Mouse (Mus musculus) retina, embryonic 14.5 days (tissue): Measurements from ENCODE around the gene Kcnt1.
"Not testable (repeated sequence)": the region's sequence is repeated elsewhere in the genome, so short reads cannot be mapped to it uniquely, and the experiment has no call there.

Experiments used
- DNase-seq: peaks from one replicate; pipeline ENCODE4 v3.0.0-alpha.2; 2015; ENCODE audit warnings: low spot score

Gene Kcnt1

DNA sequence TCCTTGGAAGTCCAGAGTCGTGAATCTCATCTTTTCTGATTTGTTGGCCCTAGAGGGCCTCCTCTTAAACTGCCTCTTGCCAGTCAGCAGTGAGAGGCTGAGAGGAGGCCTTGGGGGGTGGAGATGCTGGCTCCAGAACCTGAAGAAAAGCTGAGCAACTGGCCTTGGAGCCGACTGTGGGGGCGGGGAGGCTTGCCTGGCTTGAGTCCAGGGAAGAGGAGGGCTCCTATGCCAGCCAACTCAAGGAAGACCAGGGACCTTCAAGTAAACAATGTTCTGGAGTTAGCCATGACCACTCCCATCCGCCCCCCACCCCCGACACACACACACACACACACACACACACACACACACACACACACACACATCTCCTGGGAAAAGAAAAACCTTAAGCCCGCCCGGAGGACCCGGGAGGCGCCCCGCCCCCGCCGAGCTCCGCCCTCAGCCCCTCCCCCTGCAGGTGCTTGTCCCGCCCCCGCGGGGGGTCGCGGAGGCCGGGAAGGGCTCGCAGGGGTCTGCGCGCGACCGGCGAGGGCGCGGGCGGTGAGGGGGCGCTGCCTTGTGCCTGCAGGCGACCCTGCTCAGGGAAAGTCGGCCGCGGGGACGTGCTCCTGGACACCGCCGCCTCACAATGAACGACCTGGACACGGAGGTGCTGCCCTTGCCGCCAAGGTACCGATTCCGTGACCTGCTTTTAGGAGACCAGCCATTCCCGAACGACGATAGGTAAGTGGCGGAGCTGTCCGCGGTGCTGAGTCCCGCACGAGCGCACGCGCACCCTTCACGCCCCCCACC, at the start of gene Kcnt1:
Gene Kcnt1, plus strand, starts transcription at position 398 of the 795 bp plus-strand sequence.
- peak; percentile 53 for DNase-seq

DNA sequence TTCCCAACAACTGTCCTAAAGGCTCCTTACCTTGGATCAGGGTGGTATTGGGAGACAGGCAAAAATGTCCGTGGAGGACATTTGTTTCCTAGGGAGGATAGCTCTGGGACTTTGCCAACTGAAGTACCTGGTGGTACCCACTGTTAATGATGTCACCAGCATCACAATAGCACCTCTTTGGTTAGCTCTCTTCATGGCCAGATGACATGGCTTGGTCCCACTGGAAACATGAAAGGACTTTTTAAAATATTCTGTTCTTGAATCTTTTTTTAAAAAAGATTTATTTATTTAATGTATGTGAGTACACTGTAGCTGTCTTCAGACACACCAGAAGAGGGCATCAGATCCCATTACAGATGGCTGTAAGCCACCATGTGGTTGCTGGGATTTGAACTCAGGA, 47.8 kb upstream of the Kcnt1 start, which contains the start of gene Glt6d1:
Gene Glt6d1, minus strand, starts transcription at position 101 of the 400 bp plus-strand sequence.
- not testable (repeated sequence) for DNase-seq

DNA sequence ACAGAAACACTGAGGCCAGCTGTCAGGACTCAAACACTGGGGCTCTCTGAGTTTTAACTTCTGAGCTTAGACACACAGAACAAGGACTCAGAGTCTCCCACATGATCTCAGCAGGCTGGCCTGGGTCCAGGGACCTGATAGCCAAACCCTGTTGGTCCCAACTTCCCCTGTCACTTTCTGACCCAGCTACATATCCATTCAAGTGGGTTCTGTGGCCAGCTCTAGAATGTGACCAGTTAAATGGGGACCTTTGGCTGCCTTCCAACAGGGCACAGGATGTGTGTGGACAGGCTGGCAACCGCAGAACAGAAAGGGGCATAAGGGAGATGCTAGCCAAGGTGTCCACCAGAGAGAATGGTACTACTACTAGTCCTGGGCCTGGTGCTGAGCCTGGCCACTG, 40.7 kb upstream of the Kcnt1 start, which contains the start of gene Lcn9:
Gene Lcn9, plus strand, starts transcription at position 348 of the 400 bp plus-strand sequence.
- no peak for DNase-seq

DNA sequence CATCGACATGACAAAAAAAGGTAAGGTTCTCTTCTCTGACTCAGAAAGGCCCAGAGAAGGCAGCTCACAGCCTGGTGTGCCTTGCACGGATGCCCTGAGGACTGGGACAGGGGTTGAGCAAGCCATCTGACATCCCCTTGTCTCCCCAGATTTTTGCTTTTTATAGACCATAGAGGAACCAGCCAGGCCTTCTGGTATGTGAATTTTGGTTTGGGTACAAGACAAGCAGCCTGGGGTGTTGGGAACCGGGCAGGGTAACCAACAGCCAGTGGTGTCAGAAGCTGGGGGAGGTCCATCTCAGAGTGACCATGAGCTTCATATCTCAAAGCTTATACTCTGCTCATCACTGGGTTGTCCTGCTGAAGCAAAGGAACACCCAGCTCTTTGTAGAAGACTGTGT, 38.8 kb upstream of the Kcnt1 start:
- no peak for DNase-seq

DNA sequence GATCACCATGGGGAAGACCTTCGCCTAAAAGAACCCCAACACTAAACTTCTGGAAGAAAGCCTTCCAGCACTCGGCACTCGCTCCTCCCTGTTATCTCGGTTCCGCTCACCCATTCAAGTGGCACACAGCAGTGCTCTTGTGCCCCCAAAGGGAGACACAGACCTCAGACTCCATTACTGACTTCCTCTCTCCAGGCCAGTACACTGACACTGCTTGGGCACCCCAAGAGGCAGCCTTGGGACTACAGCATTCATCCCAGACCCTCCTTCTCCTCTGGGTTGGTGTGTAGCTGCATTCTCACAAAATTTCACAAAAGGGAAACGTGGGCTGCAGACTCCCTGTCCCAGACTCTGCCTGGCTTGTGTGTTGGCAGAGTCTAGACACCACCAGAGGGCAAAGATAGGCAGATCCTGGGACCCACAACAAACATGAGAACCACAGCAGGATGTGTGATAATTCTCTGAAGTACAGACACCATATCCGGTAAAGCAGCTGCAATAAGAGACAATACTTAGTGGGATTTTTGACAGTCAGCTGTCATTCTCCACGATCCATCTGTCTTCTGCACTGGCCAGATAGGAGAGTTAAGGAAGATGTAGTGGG, 35.1 kb upstream of the Kcnt1 start:
- DNase-seq: no peak

DNA sequence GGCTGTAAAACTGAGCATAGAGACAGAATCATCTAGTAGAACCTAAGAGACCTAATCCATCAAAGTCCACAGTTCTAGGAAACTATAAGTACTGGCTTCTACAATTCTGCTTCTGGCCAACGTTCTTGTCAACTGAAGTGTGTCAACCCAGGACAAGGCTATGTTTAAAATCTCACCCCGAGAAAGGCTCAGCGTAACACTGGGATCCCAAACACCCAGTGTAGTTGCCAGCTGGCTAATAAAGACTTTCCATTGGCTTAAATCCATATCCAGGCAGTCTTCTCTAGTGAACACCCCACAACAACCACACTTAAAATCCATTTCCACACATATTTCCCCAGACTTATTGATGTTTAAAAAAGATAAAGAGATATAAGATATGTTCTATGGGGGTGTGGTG, 32.7 kb upstream of the Kcnt1 start:
- no peak for DNase-seq

DNA sequence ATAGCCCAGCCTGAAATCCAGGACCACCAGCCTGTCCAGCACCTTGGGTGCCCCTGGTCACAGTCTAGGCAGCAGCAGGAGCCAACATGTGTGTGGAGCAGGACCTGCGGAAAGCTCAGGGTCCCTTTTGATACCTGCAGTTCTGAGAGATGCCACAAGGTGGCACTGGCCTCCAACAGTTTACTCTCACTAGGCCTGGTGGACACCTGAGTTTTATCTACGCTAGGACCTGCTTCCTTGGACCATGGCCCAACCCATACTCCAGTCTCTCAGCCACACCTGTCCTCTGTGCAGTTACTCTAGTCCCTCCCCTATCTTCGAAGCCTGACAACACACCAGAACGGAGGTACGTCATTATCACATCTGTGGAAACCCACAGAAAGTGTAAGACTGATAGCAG, 27.2 kb upstream of the Kcnt1 start:
- peak; percentile 91 for DNase-seq

DNA sequence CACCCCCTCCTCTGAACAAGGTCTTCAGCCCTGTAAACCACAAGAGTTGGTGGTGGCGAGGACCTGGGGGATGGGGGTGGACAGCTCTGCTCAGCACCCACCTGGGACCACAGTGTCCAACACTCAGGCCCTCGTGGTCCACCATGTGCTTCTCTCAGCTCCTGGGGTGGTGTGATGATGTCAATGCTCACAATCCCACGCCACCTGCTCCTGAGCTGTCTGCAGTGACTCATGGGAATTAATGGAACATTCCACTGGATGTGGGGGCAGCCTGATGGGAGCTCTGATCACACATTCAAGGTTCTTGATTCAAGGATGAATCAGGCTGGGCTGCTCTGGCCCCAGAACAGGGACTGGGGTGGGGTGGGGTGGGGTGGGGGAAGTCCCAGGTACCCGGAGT, 21.4 kb upstream of the Kcnt1 start:
- no peak for DNase-seq

DNA sequence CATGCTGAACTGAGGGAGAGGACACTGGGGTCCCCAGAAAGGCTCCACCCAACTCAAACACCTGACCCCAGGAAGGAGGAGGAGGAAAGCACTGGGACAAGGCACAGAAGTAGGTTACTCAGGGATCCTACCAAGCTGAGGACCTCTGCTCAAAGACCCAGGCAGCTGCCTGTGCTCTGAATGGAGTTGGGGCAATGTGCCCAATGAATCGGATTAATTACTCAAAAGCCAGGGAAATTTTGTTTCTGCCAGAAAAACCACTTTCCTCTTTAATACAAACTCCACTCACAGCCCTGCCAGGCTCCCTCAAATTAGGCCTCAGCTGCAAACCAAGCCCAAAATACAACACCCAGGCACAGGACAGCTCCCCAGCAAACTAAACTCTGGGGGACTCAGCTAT, 20.8 kb upstream of the Kcnt1 start:
- DNase-seq: no peak

DNA sequence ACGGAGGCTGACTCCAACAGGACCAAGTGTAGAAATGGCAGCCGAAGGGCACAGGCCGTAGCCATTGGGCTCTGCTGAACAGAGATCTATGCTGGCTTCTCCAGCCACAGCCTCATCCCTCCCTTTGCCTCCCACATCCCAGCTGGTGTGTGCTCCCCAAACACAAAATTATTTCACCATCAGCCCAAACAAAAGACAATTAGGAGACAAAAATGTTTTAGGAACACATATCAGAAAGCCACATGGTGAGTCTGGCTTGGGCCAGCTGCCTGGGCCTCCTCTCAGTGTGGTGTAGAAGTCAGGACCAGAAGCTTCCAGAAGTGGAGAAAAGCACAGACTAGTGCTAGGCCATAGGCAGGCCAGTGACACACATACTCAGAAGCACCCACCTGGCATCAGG, 19.4 kb upstream of the Kcnt1 start:
- DNase-seq: no peak

DNA sequence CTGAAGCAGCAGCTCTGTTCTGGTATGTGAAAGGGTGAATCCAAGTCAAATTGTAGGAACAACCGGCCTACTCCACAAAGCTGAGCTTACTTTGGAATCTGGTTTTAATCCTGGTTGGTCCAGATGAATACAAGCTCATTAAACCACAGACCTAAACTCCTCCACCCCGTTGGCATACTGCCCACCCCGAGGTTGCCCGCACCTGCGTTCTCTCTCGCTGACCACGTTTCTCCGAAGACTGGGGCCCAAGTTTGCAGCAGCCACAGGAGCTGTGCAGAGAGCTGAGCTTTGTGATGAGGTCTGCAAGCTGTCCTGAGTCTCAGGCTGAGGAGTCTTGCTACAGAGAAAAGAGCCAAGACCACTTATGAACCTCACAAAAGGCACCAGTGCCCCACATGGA, 17.0 kb upstream of the Kcnt1 start:
- DNase-seq: no peak

DNA sequence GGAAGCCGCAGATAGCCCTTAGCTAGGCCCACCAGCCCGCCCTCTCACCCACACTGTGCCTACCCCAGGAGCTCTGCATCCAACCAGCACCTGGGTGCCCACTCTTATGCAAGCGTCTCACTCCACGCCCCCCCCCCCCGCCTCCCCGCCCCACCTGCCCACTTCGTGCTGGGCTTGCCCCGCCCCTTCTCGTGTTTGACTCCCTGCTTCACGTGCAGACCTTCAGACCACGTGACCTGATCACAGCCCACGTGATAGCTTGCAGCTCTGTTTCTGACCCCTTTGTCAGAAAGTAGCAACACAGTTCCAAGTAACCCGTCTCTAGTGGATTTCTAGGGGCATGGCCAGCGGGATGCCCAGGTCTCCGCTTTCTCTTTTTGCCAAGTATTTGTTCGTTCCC, 16.3 kb upstream of the Kcnt1 start, which contains the start of gene Sohlh1:
Gene Sohlh1, minus strand, starts transcription at position 23 of the 400 bp plus-strand sequence.
- DNase-seq: no peak

DNA sequence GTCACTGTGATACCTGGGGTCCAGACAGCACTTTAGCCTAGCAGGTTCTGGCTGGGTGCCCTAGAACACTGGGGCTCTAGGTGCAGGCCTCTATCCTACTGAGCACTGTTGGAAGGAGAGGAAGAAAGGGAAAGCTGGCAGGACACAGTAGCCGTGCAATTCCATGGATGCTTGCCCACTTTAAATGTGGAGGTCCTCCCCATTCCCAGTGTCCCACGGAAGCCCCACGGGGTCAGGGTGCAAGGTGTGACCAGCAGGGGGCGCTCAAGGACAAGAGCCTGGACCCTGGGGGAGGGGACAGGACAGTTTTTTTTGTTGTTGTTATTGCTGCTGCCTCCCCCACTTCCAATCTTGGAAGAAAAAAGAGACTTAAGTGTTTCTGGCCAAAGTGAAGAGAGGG, 13.2 kb upstream of the Kcnt1 start:
- peak; percentile 64 for DNase-seq

DNA sequence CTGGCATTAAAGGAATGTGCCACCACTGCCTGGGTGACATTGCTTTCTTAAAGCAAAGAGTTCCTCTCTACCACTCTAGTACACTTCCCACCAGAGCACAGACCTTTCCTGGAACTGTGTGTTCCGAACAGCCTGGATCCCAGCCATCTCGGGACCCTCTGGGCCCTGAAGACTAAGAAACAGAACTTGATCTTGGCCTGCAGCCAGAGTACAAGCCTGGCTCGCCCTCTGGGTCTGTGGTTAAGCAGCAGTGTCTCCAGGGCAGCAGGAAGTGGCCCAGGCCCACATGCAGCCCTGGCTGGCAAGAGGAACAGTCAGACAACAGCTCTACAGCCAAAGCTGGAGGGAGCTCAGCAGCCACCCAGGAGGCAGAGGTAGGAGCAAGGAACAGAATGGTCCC, 10.9 kb upstream of the Kcnt1 start:
- no peak for DNase-seq

DNA sequence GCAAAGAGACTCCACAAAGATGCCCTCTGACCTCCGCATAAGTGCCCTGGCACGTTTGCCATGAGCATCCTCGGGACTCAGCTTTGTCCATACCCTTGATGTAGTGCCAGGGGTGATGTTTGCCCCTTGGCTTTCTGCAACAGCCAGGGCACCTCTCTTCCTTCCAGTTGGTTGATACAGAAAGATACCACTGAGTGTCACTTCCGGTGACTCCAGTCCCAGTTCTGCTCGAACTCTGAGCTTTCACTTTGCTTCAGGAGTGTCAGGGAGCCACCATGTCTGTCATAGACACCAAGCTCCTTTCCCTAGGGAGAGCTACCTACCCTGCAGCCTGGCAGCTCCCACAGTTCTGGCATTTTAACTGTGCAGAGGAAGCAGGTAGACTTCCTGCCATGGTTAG, 9.5 kb upstream of the Kcnt1 start:
- no peak for DNase-seq

DNA sequence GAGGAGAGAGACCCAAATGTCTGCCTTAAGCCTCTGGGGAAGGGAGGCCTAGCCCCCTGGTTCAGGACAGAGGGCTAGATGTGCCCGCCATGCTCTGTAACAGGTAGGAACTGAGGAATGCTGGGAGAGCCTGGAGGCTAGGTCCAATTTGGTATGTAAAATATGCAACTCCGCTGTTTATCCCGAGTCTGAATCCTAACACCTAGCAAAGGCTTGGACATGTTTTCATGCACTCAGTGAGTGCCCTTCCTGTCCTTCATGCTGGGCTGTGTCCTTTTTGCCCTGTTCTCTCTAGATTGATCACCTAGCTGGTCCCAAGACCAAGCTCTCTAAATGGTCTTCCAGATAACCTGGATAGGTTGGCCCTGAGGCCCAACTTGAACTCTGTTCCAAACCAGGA, 3.6 kb upstream of the Kcnt1 start:
- no peak for DNase-seq

DNA sequence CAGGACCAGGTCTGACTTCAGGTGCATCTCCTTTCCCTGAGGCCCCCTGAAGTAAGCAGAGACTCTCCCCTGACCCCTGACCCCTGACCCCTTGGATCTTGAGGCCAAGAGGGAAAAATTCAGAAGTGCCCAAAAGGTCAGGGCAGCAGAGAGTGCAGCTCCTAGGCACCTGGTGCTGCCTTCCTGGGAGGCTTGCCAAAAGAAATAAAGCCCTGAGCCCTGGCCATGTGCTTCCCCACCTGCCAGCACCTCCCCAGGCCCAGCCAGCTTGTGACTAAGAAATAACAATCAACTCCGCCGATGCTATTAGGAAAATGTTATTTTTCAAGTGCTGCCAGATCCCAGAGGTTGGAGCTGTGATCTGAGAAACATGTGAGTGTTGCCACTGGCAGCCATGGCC, 1.5 kb upstream of the Kcnt1 start:
- DNase-seq: no peak

DNA sequence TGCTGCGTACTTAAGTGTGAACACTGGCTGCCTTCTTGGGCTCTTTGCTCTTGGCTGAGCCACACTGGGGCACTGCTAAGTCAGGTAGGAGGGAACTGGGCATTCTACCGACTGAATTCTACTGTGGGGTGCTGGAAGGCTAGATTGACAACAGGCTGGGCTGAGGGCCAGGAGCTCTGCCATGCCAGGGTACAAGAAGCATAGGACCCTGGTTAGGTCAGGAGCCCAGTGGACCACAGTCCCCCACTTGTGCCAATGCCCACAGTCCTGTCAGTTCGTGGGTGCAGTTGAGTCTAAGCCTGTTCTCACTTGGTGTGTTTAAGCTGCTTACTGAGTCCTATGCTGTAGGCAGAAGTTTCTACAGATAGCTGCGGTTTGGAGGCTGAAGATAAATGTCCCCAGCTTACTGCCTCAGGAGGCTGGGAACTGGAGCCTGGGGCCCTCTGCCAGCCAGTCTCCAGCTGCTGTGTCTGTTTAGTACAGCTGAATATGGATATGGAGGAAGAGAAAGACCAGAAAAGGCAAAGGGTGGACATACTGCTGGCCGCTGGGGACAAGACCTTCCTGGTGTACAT, 751 bp upstream of the Kcnt1 start:
- DNase-seq: no peak

DNA sequence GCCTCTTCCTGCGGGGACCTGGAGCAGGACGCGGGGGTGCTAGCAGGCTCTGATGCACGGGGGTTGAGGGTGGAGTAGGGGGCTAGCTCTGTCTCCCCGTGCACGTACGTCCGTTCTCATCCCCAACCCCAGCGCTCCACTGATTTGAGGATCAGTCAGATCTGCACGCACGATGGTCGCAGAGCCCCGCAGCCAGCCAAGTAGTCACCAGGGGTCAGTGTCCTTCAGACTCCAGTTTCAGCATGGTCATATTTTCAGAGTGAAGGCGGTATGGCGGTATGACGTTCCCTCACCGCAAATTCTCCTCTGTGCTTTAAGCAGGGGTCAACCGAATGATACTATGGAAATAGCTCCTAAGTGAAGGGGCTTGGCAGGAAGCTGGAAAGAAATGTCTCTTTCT, 696 bp downstream of the Kcnt1 start:
- DNase-seq: peak; percentile 49

DNA sequence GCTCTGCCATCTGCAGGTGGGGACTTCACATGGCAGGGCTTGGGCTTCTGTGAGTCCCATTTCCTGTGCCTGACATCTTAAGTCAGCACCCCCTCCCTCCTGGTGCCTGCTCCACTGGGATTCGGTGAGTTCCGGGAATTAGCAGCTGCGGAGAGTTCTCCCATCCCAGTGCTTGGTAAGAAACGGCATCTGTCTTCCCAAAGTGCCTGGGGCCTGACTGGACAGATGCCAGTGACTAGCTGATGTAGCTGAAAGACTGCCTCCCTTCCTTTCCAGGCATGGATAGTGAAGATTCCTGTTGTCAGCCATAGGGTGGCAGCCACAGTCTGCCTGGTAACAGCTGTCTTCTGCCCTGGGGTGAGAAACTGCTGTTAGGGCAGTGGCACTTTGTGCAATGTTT, 1.9 kb downstream of the Kcnt1 start:
- peak; percentile 44 for DNase-seq

DNA sequence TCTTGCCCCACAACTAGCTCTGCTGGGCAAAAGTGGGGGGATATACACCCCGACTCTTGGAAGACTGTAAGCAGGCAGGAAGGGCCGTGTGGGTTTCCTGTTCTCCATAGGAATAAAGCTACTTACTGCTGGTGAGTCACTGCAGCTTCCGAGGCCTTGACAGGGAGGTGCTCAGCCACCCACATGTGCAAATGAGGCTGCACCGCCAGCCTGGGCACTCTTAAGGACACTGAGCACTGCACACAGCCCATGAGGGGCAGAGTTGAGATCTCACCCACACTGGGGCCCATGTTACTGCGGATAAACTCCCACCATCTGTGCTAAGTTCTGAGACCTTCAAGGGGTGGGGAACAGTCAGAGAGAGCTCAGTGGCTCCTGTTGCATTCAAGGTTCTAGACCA, 3.1 kb downstream of the Kcnt1 start:
- no peak for DNase-seq

DNA sequence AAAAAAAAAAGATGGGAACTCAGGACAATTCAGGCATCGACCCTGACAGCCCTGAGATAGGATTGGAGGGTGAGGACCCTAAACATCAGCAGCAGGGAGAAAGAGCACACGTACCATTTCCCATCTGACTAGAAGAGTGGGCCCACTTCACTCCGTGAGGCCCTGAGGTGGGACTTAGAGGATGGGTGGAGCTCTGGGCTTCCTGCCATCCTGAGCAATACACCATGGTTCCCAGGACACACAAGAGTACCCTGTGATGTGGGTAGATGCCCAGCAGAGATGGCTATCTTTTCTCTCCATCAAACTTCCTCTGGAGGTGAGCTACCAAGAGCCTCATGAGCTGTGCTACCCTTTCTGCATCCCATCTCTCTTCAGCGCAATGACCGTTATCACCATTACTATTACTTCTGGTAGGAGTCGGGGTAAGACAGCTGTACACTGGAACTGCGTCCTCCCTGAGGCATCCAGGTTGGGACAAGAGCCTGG, 13.8 kb downstream of the Kcnt1 start:
- DNase-seq: no peak

DNA sequence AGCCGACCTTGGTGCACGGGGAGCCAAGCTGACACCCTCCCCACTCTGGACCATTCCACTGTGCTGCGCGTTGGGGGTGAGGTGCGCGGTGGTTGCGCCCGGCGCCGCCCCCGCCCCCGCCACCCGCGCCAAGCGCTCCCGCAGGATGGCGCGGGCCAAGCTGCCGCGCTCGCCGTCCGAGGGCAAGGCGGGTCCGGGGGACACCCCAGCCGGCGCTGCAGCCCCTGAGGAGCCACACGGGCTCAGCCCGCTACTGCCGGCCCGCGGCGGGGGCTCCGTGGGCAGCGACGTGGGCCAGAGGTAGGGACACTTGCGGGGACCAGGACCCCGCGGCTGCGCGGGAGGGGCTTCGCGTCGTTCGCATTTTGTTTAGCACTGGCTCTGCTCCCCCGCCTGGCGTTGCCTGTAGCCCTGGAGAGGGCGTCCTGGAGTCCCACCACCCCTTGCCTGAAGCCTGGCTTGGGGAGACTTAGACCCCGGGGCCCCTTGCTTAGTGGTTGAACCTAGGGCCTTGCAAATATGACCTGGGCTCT, 14.3 kb downstream of the Kcnt1 start:
- DNase-seq: peak; percentile 15
